Mouse (Mus musculus) CH12F3 (cell line): ENCODE results near the gene Arhgap30.

Experiments used
- in situ Hi-C: fragments of 300-500 bp; cut with MboI; formaldehyde crosslinking; loops from 2 replicates; pipeline ENCODE4 v1.14.3; 2020; ENCODE audit warnings: low sequenced_read_pairs

The Arhgap30 gene

DNA sequence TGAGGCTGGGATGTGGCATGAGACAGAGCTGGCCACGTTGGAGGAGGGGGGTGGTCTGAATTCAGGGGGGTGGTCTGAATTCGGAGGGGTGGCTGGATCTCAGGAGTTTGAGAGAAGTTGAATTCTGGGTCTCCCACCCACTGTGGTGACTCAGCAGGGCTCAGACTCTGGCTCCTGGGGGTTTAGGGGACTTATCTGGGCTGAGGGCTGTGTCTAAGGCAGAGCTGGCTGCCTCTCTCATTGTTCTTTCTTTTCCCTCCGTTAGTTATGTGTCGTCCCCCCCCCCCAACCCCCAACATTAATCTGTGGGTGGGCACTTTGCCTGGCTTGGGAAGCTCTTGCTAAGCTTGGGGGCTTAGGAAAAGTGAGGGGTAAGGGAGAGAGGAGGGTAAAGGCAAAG lies 14.8 kb upstream of the Arhgap30 start:
- in situ Hi-C loops, result no loop called here

GRCm38 (mm10) chr1:171375646-171376097 lies 13.1 kb upstream of the Arhgap30 start:
- in situ Hi-C loops, result no loop called here

GRCm38 (mm10) chr1:171378298-171378697 lies 10.5 kb upstream of the Arhgap30 start:
- in situ Hi-C loops, result no loop called here

DNA sequence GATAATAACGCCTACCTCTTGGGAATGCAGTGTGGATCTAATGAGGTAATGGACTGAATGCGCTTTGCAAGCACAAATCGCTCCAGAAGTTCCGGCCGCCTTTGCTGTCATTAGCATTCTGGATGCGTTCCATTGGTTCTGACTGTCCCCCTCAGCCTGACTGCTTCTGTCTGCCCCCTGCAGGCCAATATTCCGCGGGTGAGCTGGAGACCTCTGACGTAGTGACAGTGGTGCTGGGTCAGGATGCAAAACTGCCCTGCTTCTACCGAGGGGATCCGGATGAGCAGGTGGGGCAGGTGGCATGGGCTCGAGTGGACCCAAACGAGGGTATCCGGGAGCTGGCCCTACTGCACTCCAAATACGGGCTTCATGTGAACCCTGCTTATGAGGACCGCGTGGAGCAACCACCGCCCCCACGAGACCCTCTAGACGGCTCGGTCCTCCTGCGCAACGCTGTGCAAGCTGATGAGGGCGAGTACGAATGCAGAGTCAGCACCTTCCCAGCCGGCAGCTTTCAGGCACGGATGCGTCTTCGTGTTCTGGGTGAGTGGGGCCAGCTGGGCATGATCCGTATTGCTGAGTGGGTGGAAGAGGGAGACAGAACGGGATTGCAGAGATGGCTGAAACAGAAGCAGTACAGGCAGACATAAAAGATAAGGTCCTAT lies 8.7 kb upstream of the Arhgap30 start:
- in situ Hi-C loops, result no loop called here

- in situ Hi-C loops, result no loop called here
Observed at GRCm38 (mm10) chr1:171382096-171382620, 6.6 kb upstream of the Arhgap30 start.

DNA sequence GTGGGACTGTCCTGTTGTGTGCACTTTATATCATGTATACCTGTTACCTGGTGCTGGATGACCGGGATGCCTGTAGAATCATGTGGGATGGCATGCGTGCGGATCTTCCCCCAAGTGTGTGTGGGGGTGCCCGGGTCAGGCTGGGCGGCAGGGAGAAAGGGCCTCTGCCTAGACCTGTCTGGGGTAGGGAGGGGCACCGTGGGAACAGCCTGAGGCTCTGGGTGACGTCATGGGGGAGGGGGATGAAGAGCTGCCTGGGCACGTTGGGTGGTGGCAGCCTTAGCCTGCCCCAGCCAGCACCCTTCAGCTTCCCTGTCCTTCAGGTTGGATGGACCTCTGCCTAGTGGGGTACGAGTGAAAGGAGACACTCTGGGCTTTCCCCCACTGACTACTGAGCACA lies 4.4 kb upstream of the Arhgap30 start:
- in situ Hi-C loops, result no loop called here

GRCm38 (mm10) chr1:171385171-171385570 lies 3.6 kb upstream of the Arhgap30 start:
- in situ Hi-C loops, result no loop called here

- in situ Hi-C loops, result no loop called here
Observed at GRCm38 (mm10) chr1:171387099-171387498, 1.7 kb upstream of the Arhgap30 start.

- in situ Hi-C loops, result no loop called here
Observed at GRCm38 (mm10) chr1:171390101-171390500, 1.3 kb downstream of the Arhgap30 start.

DNA sequence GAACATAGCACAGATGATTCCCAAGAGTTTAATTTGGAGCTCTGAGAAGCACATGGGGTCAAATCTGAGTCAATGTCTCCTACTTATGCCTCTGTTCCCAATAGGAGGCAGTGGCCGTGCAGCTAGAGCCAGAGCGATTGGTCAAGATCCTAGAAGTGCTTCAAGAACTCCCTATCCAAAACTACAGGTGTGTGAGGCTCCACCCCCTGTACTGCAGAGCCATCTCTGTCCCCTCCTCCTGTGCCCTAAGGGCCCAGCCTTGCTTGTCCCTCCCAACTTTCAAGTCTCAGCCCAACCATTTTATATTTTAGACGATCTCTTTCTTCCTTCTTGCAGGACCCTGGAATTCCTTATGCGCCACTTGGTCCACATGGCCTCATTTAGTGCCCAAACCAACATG lies 13.1 kb downstream of the Arhgap30 start:
- in situ Hi-C loops, result no loop called here

GRCm38 (mm10) chr1:171402991-171403390 lies 14.2 kb downstream of the Arhgap30 start:
- in situ Hi-C loops, result no loop called here

- in situ Hi-C loops, result no loop called here
Observed at GRCm38 (mm10) chr1:171407263-171407662, 18.5 kb downstream of the Arhgap30 start.

- in situ Hi-C loops, result no loop called here
Observed at GRCm38 (mm10) chr1:171410231-171410630, 21.5 kb downstream of the Arhgap30 start.

GRCm38 (mm10) chr1:171410947-171411484 lies 22.3 kb downstream of the Arhgap30 start, which contains the start of gene Usf1:
Usf1 (plus strand) TSS chr1:171411313.
- in situ Hi-C loops, result no loop called here

DNA sequence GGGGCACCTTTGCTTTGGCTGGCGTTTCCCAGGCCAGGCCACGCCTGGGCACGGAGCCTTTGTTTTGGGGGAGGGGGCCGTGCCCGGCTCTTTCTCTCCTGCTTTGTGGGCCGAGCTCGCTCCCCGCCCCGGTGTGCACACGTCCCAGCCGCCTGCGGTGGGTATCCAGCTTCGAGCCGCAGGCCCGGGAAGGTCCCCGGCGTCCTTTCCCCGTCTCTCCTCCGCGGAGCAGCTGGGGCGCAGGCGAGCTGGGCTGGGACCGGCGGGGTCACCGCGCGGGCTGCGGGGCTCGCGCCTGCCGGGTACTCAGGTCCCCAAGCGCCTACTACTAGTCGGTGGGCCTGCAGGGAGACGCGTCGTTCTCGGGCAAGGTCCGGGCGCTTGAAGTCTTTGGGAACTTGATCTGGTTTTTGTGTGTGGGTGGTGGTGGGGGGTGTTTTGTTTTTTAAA lies 22.8 kb downstream of the Arhgap30 start:
- in situ Hi-C loops, result no loop called here

DNA sequence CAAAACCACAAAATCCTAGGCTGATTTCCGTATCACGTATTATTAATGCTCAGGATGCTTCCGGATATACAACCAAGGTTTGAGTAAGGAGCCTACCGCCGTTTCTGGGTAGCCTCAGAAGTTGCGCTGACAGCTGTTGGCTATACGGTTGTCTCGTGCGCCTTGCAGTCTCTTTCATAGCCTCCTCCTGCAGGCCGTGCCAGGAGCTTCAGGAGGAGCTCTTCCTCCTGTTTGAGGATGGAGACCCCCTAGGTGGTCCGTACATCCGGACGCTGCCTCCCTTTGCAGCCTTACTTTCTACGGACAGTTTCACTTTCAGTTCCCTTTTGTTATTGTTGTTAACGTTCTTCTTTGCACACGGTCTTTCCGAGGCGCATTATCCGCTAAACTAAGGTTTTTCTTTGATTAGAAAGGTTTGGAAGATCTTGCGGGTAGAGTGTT lies 23.3 kb downstream of the Arhgap30 start:
- in situ Hi-C loops, result no loop called here

DNA sequence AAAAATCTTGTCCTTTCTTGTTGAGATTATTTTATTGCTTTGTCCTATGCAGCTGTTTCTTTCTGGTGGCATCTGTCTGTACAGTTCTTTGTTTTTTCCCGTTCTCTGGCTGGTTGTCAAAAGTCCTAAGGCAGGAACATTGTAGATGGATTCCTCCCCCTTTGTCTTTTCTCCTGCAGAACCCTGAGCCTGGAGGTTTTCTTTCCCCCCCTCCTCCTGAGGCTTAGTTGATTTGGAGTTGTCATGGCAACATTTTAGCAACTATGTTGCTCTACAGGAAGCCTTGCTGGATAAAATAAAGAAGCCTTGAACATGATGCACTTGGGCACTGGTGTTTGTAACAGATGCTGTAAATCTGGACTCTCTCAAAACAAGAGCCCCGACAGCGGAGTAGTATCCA lies 23.7 kb downstream of the Arhgap30 start:
- in situ Hi-C loops, result no loop called here

DNA sequence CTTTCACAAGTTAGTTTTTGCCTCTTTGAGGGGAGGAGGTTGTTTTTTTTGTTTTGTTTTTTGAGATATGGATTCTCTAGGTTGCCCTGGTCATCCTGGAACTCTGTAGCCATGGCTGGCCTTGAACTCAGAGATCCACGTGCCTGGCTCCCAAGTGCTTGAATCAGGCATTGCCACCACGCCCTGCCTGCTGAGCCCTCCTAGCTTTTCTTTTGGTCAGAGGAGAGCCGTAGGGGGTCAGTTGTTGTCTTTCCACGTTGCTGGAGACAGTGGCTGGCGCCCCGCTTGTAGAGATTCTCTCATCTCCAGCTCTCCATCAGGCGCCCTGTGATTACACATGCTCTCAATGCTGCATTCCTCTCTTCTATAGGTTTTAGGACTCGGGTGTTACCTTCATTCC lies 24.9 kb downstream of the Arhgap30 start:
- in situ Hi-C loops, result no loop called here

DNA sequence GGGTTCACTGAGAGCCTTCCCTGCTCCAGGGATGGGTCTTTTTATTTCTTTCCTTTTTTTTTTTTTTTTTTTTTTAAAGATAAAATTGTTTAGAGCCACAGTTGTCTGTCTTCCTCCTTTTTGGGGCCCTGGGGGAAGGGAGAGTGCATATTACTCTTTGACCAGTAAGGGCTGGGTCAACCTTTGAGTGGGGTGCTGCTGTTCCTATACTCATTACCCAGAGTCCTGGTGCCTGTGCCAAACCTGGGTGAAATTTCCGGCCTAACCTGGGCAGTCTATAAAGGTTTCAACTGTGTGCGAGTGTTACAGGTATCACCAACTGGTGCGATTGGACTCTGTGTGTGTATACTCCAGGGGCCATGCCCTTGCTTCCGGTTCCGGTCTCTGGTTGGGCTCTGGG lies 29.9 kb downstream of the Arhgap30 start, which contains the start of gene Tstd1:
TSS of gene Tstd1 (plus strand) at position 213 of the 400 bp plus-strand sequence.
- in situ Hi-C loops, result no loop called here

GRCm38 (mm10) chr1:171419291-171419882 lies 30.6 kb downstream of the Arhgap30 start:
- in situ Hi-C loops, result no loop called here

- in situ Hi-C loops, result no loop called here
Observed at GRCm38 (mm10) chr1:171419905-171420304, 31.2 kb downstream of the Arhgap30 start.
